Mouse (Mus musculus): Measurements from ENCODE around the gene Dscaml1.

The Dscaml1 gene

DNA sequence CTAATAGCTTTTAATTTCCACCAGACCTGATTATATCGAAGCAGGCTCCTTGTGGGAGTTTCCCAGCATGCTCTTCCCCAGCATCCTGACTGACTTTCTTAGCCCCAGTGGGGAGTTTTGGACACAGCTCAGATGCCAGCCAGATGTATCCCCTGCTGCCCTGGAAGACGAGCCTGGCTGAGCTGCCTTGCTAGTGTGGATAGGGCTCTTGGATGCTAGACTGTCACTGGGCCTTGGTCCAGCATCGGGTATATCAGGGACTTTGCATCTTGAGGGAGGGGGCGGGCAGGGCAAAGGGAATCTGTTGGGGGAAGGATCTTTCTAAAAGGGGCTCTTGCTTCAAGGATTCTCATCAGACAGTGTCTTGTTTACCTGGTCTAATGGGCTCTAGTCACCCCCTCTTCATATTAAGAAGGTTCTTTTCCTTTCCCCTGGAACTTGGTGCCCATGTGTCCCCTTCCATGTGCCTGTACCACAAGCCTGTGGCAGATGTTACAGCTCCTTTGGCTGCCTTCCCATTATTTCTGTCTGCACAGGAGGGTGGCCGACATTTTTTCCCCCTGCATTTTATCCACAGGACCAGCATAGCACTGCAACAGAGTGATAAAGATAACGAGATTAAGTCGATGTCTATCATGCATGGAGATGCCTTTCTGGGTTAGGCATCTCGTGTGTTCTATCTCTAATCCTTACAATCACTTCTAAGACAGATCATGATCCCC lies 28.6 kb downstream of the Dscaml1 start:
- no peak for DNase-seq (ENCODE audit: low spot score in 2 of 2)

DNA sequence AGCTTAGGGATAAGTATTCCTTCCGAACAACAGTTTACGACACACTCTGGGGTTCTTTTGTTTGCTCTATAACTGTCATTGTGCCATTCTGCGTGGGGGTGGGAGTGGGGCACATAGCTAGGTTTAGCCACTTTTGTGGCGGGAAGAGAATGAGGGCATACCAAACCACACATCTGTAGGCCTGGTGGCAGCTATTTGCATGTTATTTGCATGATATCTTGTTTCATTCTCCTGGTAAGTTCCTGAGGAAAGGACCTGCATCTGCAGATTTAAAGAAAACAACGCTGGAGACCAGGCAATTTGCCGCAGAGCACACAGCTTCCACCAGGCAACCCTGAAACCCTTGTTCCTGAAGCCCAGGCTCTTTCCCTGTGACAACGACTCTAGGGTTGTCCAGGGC lies 30.8 kb downstream of the Dscaml1 start:
- DNase-seq (ENCODE audit: low spot score in 2 of 2), result no peak

DNA sequence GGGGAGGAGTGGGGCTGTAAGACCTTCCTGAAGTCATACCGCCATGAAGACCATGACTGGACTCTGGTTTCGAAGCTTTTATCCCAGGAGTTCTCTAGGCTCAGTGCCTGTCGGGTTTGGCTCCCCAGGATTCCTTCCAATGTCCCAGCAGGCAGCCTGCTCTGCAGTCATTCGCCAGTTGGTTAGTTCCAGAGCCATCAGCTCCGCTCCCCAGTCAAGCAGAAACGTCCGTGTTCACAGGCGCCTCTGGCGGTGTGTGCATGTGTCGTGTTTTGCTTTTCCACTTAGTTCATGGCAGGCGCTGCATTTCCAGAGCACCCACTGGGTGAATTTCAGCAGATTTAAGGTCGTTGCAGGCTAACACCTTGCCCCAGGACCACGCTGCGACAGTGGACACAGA lies 31.9 kb downstream of the Dscaml1 start:
- no peak for DNase-seq (ENCODE audit: low spot score in 2 of 2)

DNA sequence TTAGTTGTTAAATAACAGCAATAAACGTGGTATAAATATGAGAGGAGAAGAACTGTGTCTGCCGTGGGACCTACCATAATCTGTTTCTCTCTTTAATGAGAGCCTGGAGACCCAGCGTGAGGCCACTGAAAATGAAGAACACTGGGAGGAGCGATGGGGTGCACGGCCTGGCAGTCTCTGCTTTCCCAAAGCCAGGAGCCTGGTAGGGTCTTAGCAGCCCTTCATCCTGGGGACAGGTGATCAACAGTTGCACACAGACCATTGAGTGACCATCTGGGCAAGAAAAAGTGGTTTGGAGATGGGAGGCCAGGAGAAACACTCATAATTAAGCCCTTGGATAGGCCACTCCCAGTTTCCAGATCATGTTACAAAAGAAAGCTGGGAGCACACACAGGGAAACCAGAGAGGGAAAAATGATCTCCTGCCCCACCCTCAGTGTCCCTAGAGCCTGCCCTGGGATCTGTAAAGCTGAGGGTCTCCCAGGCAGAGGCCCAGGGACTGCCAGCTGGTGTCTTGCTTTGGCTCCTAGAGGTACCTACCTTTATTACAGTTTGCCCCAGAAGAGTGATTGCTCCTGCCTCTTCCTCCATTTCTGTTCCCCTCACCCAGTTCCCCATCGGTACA lies 39.1 kb downstream of the Dscaml1 start:
- no peak for DNase-seq (ENCODE audit: low spot score in 2 of 2)

DNA sequence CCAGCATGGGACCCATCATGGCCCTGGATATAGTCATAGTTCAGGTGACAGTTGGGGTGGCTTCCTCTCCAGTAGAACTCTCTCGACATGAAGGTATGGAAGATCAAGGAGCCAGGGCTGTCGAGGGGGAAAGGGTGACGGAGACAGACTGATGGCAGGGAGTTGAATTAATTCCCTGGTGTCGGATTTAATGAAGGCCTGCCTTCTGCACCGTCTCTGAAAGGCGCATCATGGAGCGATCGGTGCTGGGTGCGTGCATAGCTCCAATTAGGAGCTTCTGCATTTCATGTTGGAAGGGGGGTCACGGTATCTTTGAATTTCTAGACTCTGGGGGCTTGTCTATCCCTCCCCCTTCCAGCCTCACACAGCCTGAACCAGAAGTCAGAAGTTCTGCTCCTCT lies 41.8 kb downstream of the Dscaml1 start:
- no peak for DNase-seq (ENCODE audit: low spot score in 2 of 2)

DNA sequence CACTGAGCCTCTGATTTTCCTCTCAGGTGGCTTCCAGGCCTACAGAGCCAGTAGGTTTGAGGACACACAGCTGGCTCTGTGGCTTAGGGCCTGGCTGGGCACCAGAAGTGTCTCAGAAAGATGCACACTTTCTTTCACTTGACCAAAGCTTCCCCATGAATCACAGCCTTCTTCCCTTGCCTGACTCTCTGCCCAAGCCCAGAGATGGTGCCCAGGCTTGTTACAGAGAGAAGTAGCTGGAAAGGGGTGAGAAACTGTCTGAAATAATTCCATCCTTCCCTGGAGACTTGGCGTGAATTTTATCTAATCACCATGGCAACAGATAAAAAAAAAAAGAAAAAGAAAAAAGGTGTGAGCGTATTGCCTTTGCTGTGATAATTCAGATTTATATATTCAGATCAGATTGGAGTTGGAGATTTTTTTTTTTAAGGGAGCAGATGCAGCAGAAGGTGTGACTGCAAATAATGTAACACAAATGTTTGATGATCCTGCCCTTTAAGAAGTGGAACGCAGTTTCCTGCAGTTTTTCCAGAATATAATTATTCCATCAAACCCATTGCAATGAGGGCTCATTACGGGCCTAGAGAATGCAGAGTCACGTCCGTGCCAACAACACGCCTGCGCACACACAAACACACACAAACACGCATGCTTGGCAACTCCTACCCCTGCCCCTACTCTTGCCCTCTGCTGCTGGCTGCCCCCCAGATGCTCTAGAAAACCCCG lies 44.5 kb downstream of the Dscaml1 start:
- peak; percentile 45 to 59 for DNase-seq (ENCODE audit: low spot score in 2 of 2)

DNA sequence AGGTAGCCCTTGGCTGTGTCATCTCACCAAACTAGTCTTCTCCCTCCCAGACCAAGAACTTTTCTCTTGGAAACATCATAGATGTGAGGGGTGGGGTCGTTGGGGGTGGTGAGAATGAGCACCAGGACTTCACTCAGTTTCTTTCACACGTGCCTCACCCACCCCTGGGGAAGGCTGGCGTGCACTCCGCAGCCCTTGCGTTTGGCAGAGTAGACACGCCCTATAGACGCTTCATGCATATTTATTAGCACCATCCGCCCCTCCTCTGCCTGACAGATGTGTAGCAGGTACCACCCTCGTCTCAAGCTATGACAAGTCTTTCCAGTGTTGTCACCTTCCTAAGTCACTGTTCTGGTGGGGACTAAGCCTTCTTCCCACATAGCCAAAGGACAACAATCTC lies 45.3 kb downstream of the Dscaml1 start:
- peak; percentile 28 to 35 for DNase-seq (ENCODE audit: low spot score in 2 of 2)

DNA sequence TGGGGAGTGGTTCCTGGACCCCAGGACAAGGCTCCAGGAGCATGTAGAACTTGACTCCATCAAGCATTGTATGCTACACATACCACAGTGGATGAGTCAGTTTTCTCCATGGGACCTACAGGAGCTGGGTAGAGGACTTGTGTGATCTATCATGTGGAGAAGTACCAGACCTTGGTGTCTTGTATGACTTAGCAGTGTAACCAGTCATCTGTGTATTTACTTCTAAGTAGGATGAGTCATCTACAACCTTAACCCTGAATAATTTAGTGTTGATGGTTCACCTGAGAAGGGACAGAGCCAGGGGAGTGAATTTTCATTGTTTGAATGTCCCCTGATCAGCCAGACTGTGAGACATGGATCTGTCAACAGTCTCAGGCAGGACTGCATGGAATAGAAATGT lies 48.4 kb downstream of the Dscaml1 start:
- no peak for DNase-seq (ENCODE audit: low spot score in 2 of 2)

DNA sequence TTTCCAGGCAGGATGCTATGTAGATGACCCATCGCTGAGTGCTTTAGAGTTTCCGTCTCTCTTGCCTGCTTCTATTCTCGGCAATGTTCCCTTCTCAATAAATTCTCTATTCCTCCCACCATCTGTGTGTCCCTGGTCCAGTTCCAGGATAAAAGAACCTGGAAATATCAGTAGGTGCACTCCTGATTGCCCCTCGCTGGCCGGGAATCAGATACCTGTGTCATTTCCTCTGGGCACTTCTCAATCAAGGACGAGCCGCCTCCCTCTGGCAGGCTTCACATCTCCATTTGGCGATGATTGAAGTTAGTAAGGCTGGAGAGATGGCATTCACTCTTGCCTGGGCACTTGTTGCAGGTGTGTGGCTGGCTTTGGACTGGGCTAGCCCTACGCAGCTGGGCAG lies 54.5 kb downstream of the Dscaml1 start:
- DNase-seq (ENCODE audit: low spot score in 2 of 2), result no peak

DNA sequence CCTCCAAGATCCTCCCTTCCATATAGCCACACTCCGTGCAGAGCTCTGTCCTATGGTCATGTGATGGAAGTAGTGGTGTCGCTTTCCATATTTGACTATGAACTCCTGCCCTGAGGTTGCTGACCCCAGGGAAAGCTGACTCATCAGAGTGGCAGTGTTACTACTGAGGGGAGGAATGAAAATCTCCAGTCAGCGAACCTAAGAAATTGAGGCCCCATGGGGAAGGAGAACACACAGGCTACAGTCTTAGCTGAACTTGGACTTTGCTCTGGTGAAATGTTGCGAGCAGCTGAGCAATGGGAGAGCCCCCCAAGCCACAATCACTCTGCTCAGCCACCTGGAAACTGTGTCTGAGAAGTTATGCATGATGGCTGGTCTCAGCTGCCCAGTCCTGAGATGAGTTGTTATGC lies 60.2 kb downstream of the Dscaml1 start:
- DNase-seq (ENCODE audit: low spot score in 2 of 2), result no peak

DNA sequence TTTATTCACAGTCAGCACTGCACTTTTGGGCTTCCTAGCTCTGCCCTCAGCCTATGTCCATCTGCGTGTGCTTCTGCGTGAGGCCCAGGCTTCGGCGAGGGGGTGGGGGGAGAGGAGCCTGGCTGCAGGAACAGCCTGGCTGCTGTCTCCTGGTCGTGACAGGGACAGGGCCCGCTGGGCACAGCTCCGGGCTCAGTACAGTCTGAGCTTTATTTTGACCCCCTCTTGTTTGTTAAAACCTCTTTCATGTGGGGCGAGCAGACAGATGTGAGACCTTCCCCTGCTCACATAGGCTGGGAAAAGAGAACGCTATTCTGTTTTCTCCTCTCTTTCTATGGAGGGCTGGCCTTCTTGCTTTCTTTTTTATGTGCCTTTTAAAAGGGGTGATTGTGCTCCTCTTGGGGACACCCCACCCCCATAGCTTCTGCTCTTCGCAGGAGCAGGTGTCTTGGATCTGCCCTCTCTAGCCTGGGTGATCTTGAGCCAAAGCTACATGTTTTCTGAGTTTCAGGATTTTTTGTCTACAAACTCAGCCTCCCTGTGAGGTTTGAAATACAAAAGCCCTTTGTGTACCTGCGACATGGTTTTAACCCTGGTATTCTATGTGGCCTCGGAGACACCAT lies 60.9 kb downstream of the Dscaml1 start:
- DNase-seq (ENCODE audit: low spot score in 2 of 2), result peak in 1 of 2 experiments; percentile 29

DNA sequence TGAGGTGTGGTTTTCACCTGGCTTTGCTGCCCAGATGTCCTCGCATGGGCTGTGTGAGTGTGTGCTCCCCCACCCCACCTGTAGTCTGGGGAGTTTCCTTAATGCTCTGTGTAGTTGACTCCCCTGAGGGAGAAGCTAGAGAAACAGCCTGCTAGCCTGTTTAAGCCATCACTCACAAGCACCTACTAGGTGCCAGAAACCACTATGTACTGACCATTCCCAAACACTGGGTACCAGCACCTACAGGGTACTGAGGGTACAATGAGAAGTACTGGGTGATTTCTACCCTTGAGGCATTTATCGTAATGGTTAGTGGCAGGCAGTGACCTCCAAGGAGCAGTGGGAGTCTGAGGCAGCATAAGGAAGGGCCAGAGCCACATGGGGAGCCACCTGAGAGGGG lies 64.5 kb downstream of the Dscaml1 start:
- DNase-seq (ENCODE audit: low spot score in 2 of 2), result no peak

DNA sequence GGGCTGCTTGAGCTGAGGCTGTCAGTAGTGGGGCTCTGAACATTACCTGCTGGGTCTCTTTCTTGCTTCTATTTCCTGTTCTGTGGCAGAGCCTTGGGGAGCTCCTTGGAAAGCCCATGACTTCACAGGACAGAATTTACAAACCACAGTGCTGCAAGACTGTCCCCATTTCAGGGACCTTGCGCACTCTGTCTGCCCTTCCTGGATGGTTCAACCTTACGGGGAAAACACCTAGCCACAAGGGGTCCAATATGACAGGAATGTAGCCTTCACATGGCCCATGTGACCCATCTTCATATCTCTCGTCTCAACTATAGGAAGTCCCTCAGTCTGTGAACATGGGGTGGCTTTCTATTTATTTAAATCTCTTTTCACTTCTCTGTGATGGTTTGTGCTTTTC lies 68.5 kb downstream of the Dscaml1 start:
- DNase-seq (ENCODE audit: low spot score in 2 of 2), result no peak

DNA sequence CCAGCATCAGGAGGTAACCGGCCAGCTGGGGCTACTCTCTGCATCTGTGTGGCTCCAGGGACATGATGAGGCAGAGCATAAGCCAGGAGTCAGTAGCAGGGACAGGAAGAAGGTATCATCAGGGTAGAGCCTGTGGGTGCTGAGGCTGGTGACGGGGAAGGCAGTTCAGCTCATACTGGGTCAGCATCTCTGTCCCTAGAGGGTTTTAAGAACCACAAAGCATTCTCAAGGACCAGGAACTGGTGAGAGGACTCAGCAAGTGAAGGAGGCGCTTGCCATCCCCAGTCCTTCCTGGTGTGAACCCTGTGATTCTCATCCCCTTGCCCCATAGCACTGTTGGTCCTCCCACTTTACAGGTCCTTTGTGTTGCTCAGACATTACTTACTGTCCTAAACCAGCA lies 69.9 kb downstream of the Dscaml1 start:
- no peak for DNase-seq (ENCODE audit: low spot score in 2 of 2)

DNA sequence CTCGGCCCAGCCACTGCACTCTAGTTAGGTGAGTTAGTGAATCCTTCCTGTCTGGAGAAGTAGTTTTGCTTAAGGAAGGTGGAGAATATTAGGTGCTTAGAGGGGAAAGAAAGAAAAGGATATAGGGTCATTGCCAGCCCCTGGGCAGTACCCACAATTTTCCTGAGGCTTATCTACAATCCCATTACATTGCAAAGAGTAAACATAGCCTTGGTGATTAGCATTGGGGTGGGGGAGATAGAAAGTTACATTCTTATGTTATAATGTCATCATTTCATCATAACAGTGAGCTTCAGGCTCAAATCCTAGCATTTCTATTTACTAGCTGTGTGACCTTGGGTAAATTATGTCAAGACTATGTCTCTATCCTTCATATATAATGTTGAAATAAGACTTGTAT lies 70.5 kb downstream of the Dscaml1 start:
- DNase-seq (ENCODE audit: low spot score in 2 of 2), result no peak

DNA sequence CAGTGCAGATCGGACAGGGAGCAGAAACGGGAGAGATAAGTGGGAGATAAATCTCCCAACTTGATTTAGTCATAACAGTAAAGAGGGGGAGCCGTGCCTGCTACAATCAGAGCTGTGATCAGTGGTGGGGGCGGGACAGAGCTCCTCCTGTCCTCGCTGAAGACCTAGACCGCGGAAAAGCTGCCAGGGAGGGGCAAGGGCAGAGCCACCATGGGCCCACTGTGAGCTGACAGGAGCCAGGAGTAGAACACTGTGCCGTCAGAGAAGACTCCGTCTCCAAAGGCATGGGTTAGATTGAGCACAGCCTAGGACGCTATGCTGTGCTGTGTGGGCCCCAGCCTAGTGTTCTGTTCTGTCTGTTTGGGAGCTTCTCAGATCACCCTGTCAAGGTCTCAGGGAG lies 72.8 kb downstream of the Dscaml1 start:
- no peak for DNase-seq (ENCODE audit: low spot score in 2 of 2)

DNA sequence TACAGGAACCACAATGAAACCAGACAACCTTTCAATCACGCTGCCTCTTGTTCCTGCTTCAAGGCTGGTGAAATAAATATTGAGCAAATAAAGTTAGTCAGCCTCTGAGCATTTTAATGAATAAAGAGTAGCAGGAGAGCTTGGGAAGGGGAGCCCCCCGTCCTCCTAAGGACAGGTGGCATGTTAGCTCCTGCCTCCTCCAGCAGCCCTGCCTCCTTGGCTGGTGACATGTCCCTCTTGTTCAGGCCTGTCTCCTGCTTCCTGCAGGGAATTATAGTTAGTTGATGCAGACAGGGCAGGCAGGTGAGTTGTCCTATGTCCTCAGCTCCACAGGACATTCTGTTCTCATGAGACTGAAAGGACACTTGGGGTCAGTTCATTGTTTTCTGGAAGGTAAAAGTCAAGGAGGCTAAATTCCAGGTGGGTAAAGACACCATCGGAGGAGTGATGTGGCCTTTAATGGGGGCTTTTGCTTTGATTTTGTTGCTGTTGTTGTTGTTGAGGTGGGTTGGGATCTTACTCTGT lies 73.7 kb downstream of the Dscaml1 start:
- no peak for DNase-seq (ENCODE audit: low spot score in 2 of 2)

DNA sequence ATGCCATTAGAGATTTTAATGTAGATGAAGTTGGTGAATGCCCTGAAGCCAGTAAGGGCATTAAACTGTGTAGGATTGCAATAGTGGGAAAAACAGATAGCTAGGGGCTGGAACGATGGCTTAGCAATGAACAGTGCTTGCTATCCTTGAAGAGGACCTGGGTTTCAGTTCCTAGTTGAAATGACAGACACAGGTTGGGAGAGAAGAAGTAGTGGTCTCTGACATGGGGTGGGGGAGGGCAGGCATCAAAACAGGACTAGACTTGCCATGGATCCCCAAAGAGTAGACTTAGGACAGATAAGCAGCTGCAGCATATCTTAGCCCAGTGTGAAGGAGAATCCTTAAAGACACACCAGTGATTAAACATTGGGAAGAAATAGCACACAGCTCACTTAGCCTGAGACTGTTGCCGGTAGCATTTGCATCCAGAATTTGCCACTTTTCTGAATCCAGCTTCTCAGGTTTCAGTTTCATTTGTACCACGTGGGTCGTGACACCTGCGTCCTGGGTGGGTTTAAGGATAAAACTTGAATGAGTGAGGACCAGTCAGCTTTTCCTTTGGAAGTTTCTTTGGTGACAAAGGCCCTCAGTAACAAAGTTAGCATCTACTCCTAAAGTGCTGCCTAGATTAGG lies 75.0 kb downstream of the Dscaml1 start:
- no peak for DNase-seq (ENCODE audit: low spot score in 2 of 2)

DNA sequence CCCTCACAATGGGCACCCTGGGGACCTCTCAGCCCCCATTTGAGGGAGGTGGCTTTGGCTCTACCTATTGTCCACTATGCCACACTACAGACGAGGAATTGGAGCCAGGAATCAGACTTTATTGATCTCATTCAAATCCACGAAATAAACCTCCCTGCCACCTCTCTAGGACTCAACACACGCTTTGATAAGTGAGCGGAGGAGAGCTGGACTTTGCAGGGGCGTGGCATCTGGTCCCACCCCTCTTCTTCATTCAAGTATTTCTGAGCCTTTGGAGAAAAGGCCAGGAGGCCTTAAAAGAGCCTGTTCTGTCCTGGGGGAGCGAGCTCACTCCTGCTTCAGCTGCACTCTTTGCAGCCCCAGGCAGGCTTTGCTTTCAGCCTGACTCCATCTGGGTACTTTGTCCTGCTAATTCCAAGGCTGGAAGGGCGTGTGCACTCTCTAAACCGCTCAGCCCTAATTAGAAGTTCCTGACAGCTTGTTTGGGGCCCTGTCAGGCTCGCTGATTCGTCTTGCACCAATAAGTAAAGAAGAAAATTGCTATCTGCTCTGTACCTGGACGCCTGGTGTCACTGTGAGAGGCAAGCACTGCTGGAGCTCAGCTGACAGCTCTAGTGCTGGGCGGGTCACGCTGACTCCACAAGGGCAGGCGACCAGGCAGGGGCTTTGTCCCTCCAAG lies 75.7 kb downstream of the Dscaml1 start:
- DNase-seq (ENCODE audit: low spot score in 2 of 2), result no peak

DNA sequence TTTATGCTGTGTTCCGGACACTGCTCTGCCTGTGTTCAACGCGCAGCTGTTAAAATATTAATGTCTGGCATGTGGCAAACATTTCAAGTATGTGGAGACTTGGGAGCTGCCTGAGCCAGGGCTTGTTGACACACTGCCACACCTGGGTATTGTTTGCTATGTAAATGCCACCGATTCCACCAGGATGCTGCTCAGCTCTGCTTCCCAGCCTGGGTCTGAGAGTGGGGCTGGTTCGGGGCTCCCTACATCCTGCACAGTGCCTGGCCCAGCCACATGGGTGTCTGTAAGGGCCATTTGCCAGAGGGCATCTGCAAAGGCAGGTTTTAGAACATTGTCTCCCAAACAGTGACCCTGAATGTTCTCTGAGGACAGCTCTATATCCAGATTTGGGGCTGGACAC lies 78.5 kb downstream of the Dscaml1 start:
- DNase-seq (ENCODE audit: low spot score in 2 of 2), result no peak

DNA sequence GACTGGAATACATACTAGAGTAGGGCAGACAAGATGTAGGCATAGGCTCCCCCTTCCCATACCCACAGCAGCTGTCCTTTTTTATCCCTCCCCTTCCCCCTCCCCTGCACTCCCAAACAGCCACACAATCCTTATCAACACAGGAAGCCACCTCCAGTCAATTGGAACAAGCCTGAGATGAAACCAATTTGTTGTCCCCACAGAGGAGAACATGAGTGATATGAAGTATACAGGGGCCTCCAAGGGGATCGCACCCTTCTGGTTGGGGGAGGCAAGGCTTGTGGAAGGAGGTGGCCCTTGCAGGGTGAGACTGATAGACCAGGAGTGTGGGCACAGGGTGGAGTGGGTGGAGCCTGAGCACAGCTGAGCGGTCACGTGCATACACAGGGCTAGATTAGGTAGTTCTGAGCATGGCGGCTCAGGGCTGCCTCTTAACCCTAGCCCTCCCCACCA lies 79.1 kb downstream of the Dscaml1 start:
- DNase-seq (ENCODE audit: low spot score in 2 of 2), result no peak

Data from frontal cortex, postnatal 10 days (tissue).